Mouse (Mus musculus) c-Kit-positive CD71-negative TER-119-negative erythroid progenitor cells, embryonic 14.5 days (primary cell): ENCODE measurements around the gene Esp23.
A peak's percentile ranks its signal among the peaks of the same experiment; 100 is the strongest.
"Not testable (repeated sequence)": the region's sequence is repeated elsewhere in the genome, so short reads cannot be mapped to it uniquely, and the experiment has no call there.

Source experiments
- DNase-seq: peaks from one replicate; pipeline ENCODE4 v3.0.0-alpha.2; 2013; ENCODE audit warnings: low read depth

Gene Esp23

GRCm38 (mm10) chr17:39076937-39077336 lies at the start of gene Esp23:
Esp23 (minus strand) TSS chr17:39077037.
- no peak for DNase-seq

- DNase-seq = peak; percentile 16
These were observed 30.3 kb upstream of the Esp23 start for GRCm38 (mm10) chr17:39107126-39107525.

- no peak for DNase-seq
These were observed 18.2 kb upstream of the Esp23 start, which contains the start of gene Esp22 for GRCm38 (mm10) chr17:39095034-39095433. Esp22 (plus strand) TSS chr17:39095334.

GRCm38 (mm10) chr17:39063641-39064040 lies 13.2 kb downstream of the Esp23 start:
- DNase-seq = no peak

GRCm38 (mm10) chr17:39043241-39043640 lies 33.6 kb downstream of the Esp23 start, which contains the start of gene Gm21903:
Gm21903 (minus strand) TSS chr17:39043341.
- no peak for DNase-seq

- DNase-seq = not testable (repeated sequence)
These were observed 40.4 kb downstream of the Esp23 start, which contains the start of gene Esp24 for GRCm38 (mm10) chr17:39036395-39036794. Esp24 (plus strand) TSS chr17:39036695.
